Mouse (Mus musculus) limb, embryonic 13.5 days (tissue): ENCODE data around the gene Trim16. TPM values are rescaled to one million over a fixed set of nuclear protein-coding genes. Genes with fewer than 3 reads are reported as not detected.
A peak's percentile ranks its signal among the peaks of the same experiment; 100 is the strongest.

ENCODE experiments used
- ATAC-seq: fragments of 200-750 bp; cut with Nextera tagmentation; 2 replicates; pipeline ENCODE4 v1.8.0; 2017; ENCODE audit warnings: low read depth, moderate number of reproducible peaks, moderate TSS enrichment; ENCODE audit not compliant: low FRiP score
- H3K27ac ChIP-seq: fragments of 300-500 bp; sonication (generic); 2 replicates; pipeline ENCODE4 v1.5.1; 2015; ENCODE audit warnings: inconsistent platforms, mild to moderate bottlenecking, moderate library complexity
- H3K27me3 ChIP-seq: fragments of 300-500 bp; sonication (generic); 2 replicates; pipeline ENCODE4 v1.6.1; 2015; ENCODE audit warnings: mild to moderate bottlenecking, inconsistent platforms
- H3K36me3 ChIP-seq: fragments of 300-500 bp; sonication (generic); 2 replicates; pipeline ENCODE4 v1.6.1; 2015; ENCODE audit warnings: inconsistent platforms, mild to moderate bottlenecking, moderate library complexity
- H3K4me1 ChIP-seq: fragments of 300-500 bp; sonication (generic); 2 replicates; pipeline ENCODE4 v1.6.1; 2015; ENCODE audit warnings: inconsistent platforms
- H3K4me2 ChIP-seq: fragments of 300-500 bp; sonication (generic); replicated peaks from 2 replicates; pipeline ENCODE4 v1.6.1; 2015; ENCODE audit warnings: inconsistent platforms, mild to moderate bottlenecking, moderate library complexity
- H3K4me3 ChIP-seq: fragments of 300-500 bp; sonication (generic); 2 replicates; pipeline ENCODE4 v1.5.1; 2015; ENCODE audit warnings: moderate library complexity, mild to moderate bottlenecking, inconsistent platforms
- H3K9ac ChIP-seq: fragments of 300-500 bp; sonication (generic); 2 replicates; pipeline ENCODE4 v1.6.1; 2015; ENCODE audit warnings: mild to moderate bottlenecking, inconsistent platforms
- H3K9me3 ChIP-seq: fragments of 300-500 bp; sonication (generic); 2 replicates; pipeline ENCODE4 v1.6.1; 2016; ENCODE audit warnings: inconsistent platforms
- WGBS: fragments of 180-500 bp; shearing (Covaris S2); methylation state at CpG from one replicate; pipeline ENCODE4 v1.1.7; 2015; 5-methylcytosine and 5-hydroxymethylcytosine counted together
- polyA plus RNA-seq: library from polyadenylated mRNA; unstranded; fragments of >200 nt; fragmentation: Nextera tagmentation; extraction: Ambion mirVana; gene quantifications from 2 replicates; pipeline ENCODE4 v1.2.1, GENCODE M21; 2015

Trim16 gene
- polyA plus RNA-seq, 1 experiment from 2014 or later = 17.7 TPM

- ATAC-seq = no peak
- Histone ChIP-seq H3K4me2 (no peak overlapping the region), H3K4me3 (no peak overlapping the region), H3K36me3 (no peaks in the 10 kb centered on the region), H3K9me3 (no peaks in the 10 kb centered on the region), H3K27me3 (no peaks in the 10 kb centered on the region), H3K4me1 (peaks cover 30% of the 10 kb centered on the region), H3K27ac (no peak overlapping the region), H3K9ac (no peak overlapping the region)
- WGBS = 46% methylated on average over 6 of the region's 6 CpGs
Observed at GRCm38 (mm10) chr11:62816591-62816990, 3.4 kb upstream of the Trim16 start.

GRCm38 (mm10) chr11:62819059-62819686 lies 858 bp upstream of the Trim16 start:
- Histone ChIP-seq H3K9ac (no peak overlapping the region), H3K4me2 (no peak overlapping the region), H3K27me3 (no peaks in the 10 kb centered on the region), H3K4me3 (no peak overlapping the region), H3K4me1 (peaks cover 39% of the 10 kb centered on the region), H3K36me3 (no peaks in the 10 kb centered on the region), H3K27ac (no peak overlapping the region), H3K9me3 (no peaks in the 10 kb centered on the region)
- WGBS = 87% methylated on average over 8 of the region's 8 CpGs
- no peak for ATAC-seq

- Histone ChIP-seq H3K4me3 (peak overlapping the region; percentile 56), H3K27me3 (no peaks in the 10 kb centered on the region), H3K4me1 (peaks cover 47% of the 10 kb centered on the region), H3K9ac (peak overlapping the region; percentile 69), H3K27ac (peak overlapping the region; percentile 81), H3K9me3 (no peaks in the 10 kb centered on the region), H3K4me2 (peak overlapping the region; percentile 83), H3K36me3 (no peaks in the 10 kb centered on the region)
- ATAC-seq = 0 out of 2 replicates have a peak, but pooled peaks have one; percentile 50
- WGBS = 19% methylated on average over 16 of the region's 16 CpGs
Observed at GRCm38 (mm10) chr11:62820661-62821437, 818 bp downstream of the Trim16 start.

- Histone ChIP-seq H3K36me3 (no peaks in the 10 kb centered on the region), H3K9ac (no peak overlapping the region), H3K4me1 (peaks cover 54% of the 10 kb centered on the region), H3K9me3 (no peaks in the 10 kb centered on the region), H3K4me3 (peak overlapping the region; percentile 29), H3K27ac (no peak overlapping the region), H3K27me3 (no peaks in the 10 kb centered on the region), H3K4me2 (peak overlapping the region; percentile 83)
- WGBS = 66% methylated on average over 5 of the region's 5 CpGs
- ATAC-seq = no peak
Observed at GRCm38 (mm10) chr11:62821893-62822292, 1.9 kb downstream of the Trim16 start.

GRCm38 (mm10) chr11:62824211-62824610 lies 4.2 kb downstream of the Trim16 start:
- no peak for ATAC-seq
- Histone ChIP-seq H3K9ac (no peak overlapping the region), H3K4me2 (peak overlapping the region; percentile 36), H3K27me3 (no peaks in the 10 kb centered on the region), H3K27ac (no peak overlapping the region), H3K9me3 (no peaks in the 10 kb centered on the region), H3K4me3 (no peak overlapping the region), H3K36me3 (0 out of 2 replicates have a peak, but pooled peaks cover 5% of the 10 kb centered on the region), H3K4me1 (peaks cover 53% of the 10 kb centered on the region)
- 44% methylated on average over 7 of the region's 7 CpGs for WGBS

GRCm38 (mm10) chr11:62825222-62826105 lies 5.4 kb downstream of the Trim16 start:
- H3K36me3 ChIP-seq = 0 out of 2 replicates have a peak, but pooled peaks cover 5% of the 10 kb centered on the region
- H3K27me3 ChIP-seq = no peaks in the 10 kb centered on the region
- no peak overlapping the region for H3K4me3 ChIP-seq
- H3K27ac ChIP-seq = no peak overlapping the region
- 76% methylated on average over 9 of the region's 9 CpGs for WGBS
- H3K9me3 ChIP-seq = no peaks in the 10 kb centered on the region
- no peak for ATAC-seq
- H3K4me1 ChIP-seq = peaks cover 41% of the 10 kb centered on the region
- no peak overlapping the region for H3K9ac ChIP-seq
- H3K4me2 ChIP-seq = no peak overlapping the region

- ATAC-seq = no peak
- Histone ChIP-seq H3K27me3 (no peaks in the 10 kb centered on the region), H3K9ac (no peak overlapping the region), H3K4me2 (no peak overlapping the region), H3K4me1 (peaks cover 34% of the 10 kb centered on the region), H3K4me3 (no peak overlapping the region), H3K36me3 (0 out of 2 replicates have a peak, but pooled peaks cover 9% of the 10 kb centered on the region), H3K9me3 (no peaks in the 10 kb centered on the region), H3K27ac (no peak overlapping the region)
- WGBS = 25% methylated on average over 6 of the region's 6 CpGs
Observed at GRCm38 (mm10) chr11:62826106-62826733, 6.2 kb downstream of the Trim16 start.

- 89% methylated on average over 4 of the region's 4 CpGs for WGBS
- no peak for ATAC-seq
- Histone ChIP-seq H3K27me3 (no peaks in the 10 kb centered on the region), H3K4me1 (peaks cover 30% of the 10 kb centered on the region), H3K9ac (no peak overlapping the region), H3K9me3 (no peaks in the 10 kb centered on the region), H3K27ac (no peak overlapping the region), H3K36me3 (peaks cover 18% of the 10 kb centered on the region), H3K4me3 (no peak overlapping the region), H3K4me2 (no peak overlapping the region)
Observed at GRCm38 (mm10) chr11:62827135-62827534, 7.1 kb downstream of the Trim16 start.

- Histone ChIP-seq H3K9me3 (no peaks in the 10 kb centered on the region), H3K9ac (no peak overlapping the region), H3K4me2 (no peak overlapping the region), H3K4me3 (no peak overlapping the region), H3K27me3 (no peaks in the 10 kb centered on the region), H3K4me1 (peaks cover 30% of the 10 kb centered on the region), H3K27ac (no peak overlapping the region), H3K36me3 (peaks cover 19% of the 10 kb centered on the region)
- 73% methylated on average over 3 of the region's 3 CpGs for WGBS
- ATAC-seq = no peak
Observed at GRCm38 (mm10) chr11:62827911-62828310, 7.9 kb downstream of the Trim16 start.

GRCm38 (mm10) chr11:62830387-62830786 lies 10.4 kb downstream of the Trim16 start:
- Histone ChIP-seq H3K36me3 (peaks cover 27% of the 10 kb centered on the region), H3K4me1 (peaks cover 15% of the 10 kb centered on the region), H3K27ac (no peak overlapping the region), H3K9me3 (no peaks in the 10 kb centered on the region), H3K4me2 (no peak overlapping the region), H3K27me3 (no peaks in the 10 kb centered on the region), H3K4me3 (no peak overlapping the region), H3K9ac (no peak overlapping the region)
- no peak for ATAC-seq
- 86% methylated on average over 2 of the region's 2 CpGs for WGBS

GRCm38 (mm10) chr11:62831906-62832305 lies 11.9 kb downstream of the Trim16 start:
- Histone ChIP-seq H3K9me3 (no peaks in the 10 kb centered on the region), H3K9ac (no peak overlapping the region), H3K27me3 (no peaks in the 10 kb centered on the region), H3K4me3 (no peak overlapping the region), H3K4me2 (no peak overlapping the region), H3K36me3 (peaks cover 38% of the 10 kb centered on the region), H3K27ac (no peak overlapping the region), H3K4me1 (peaks cover under 1% of the 10 kb centered on the region; the same call in 1 of the 2 replicates)
- ATAC-seq = no peak
